Mouse (Mus musculus): ENCODE data around the gene Arhgap24. TPM values are rescaled to one million over a fixed set of nuclear protein-coding genes. Genes with fewer than 3 reads are reported as not detected.

Gene Arhgap24
- total and polyA plus RNA-seq, 3 experiments, result 34.7 to 51.6 (median 47.9) TPM

- no peak for DNase-seq (ENCODE audit: extremely low read depth)
- H3K4me1 ChIP-seq (ENCODE audit: control insufficient read depth in 1 of 2, insufficient read depth in 2 of 2), result no peaks in the 10 kb centered on the region
- no peaks in the 10 kb centered on the region for H3K27me3 ChIP-seq (replicated peaks)
- dilution Hi-C loops (cut with MboI; ENCODE audit: extremely low pct_ligation_motif_present, extremely low pct_unique_long_range_greater_than_20kb, low sequenced_read_pairs) (no loop called here), in situ Hi-C loops (cut with MboI; ENCODE audit: low pct_ligation_motif_present, low pct_unique_long_range_greater_than_20kb, low sequenced_read_pairs) (no loop called here)
- no peak overlapping the region for H3K27ac ChIP-seq (ENCODE audit: insufficient read depth, low read depth)
- H3K79me2 ChIP-seq (replicated peaks; ENCODE audit: control insufficient read depth, extremely low read depth, insufficient read depth, poor library complexity, severe bottlenecking), result 0 out of 2 replicates have a peak, but pooled peaks cover 2% of the 10 kb centered on the region
- no peak overlapping the region for H3K4me3 ChIP-seq (replicated peaks in 1 of 3; ENCODE audit: low read depth in 2 of 3, low read length in 2 of 3, poor library complexity in 1 of 3)
- no peak overlapping the region for H3K9ac ChIP-seq (ENCODE audit: insufficient read depth, low read depth)
- H3K4me2 ChIP-seq (ENCODE audit: insufficient read depth, low read depth, poor library complexity, severe bottlenecking), result no peak overlapping the region
- no peaks in the 10 kb centered on the region for H3K9me3 ChIP-seq (replicated peaks; ENCODE audit: low read length)
- peaks cover 0 to 85% of the 10 kb centered on the region in 2 experiments for H3K36me3 ChIP-seq (replicated peaks in 1 of 2; ENCODE audit: control insufficient read depth in 1 of 2, insufficient read depth in 1 of 2, low read length in 1 of 2)
- TF ChIP-seq TBP (conservative IDR thresholded peaks at IDR 0.05; ENCODE audit: low read depth, low read length) (no peak), MAX (IDR thresholded peaks at IDR 0.05; ENCODE audit: low read length) (no peak), CTCF (conservative IDR thresholded peaks at IDR 0.05 in 1 of 2, IDR thresholded peaks at IDR 0.05 in 1 of 2; ENCODE audit: low read depth in 2 of 2, low read length in 2 of 2) (no peak), ZMIZ1 (IDR thresholded peaks at IDR 0.05; ENCODE audit: low read depth, low read length) (no peak), JUN (IDR thresholded peaks at IDR 0.05; ENCODE audit: insufficient read depth, low read depth, low read length) (no peak), NELFE (IDR thresholded peaks at IDR 0.05; ENCODE audit: low read depth, low read length) (no peak), E2F4 (IDR thresholded peaks at IDR 0.05; ENCODE audit: insufficient replicate concordance, low read depth, low read length) (no peak), ZKSCAN1 (IDR thresholded peaks at IDR 0.05; ENCODE audit: borderline replicate concordance, low read depth, low read length) (no peak), SIN3A (IDR thresholded peaks at IDR 0.05; ENCODE audit: low read length) (no peak), KAT2A (IDR thresholded peaks at IDR 0.05; ENCODE audit: insufficient replicate concordance, low read length) (no peak)
Observed at GRCm38 (mm10) chr5:102591422-102591821, 110.2 kb downstream of the Arhgap24 start.

- dilution Hi-C loops (cut with MboI; ENCODE audit: extremely low pct_ligation_motif_present, extremely low pct_unique_long_range_greater_than_20kb, low sequenced_read_pairs), result no loop called here
- Histone ChIP-seq H3K27me3 (replicated peaks) (no peaks in the 10 kb centered on the region), H3K9ac (ENCODE audit: insufficient read depth, low read depth) (no peak overlapping the region), H3K9me3 (replicated peaks; ENCODE audit: low read length) (no peaks in the 10 kb centered on the region), H3K79me2 (replicated peaks; ENCODE audit: control insufficient read depth, extremely low read depth, insufficient read depth, poor library complexity, severe bottlenecking) (0 out of 2 replicates have a peak, but pooled peaks cover 2% of the 10 kb centered on the region), H3K4me1 (ENCODE audit: control insufficient read depth in 1 of 2, insufficient read depth in 2 of 2) (no peaks in the 10 kb centered on the region), H3K36me3 (replicated peaks in 1 of 2; ENCODE audit: control insufficient read depth in 1 of 2, insufficient read depth in 1 of 2, low read length in 1 of 2) (peaks cover 0 to 81% of the 10 kb centered on the region in 2 experiments), H3K4me2 (ENCODE audit: insufficient read depth, low read depth, poor library complexity, severe bottlenecking) (no peak overlapping the region), H3K27ac (ENCODE audit: insufficient read depth, low read depth) (no peak overlapping the region), H3K4me3 (replicated peaks in 1 of 3; ENCODE audit: low read depth in 2 of 3, low read length in 2 of 3, poor library complexity in 1 of 3) (no peak overlapping the region)
- in situ Hi-C loops (cut with MboI; ENCODE audit: low pct_ligation_motif_present, low pct_unique_long_range_greater_than_20kb, low sequenced_read_pairs), result no loop called here
- DNase-seq (ENCODE audit: extremely low read depth), result no peak
- TF ChIP-seq MXI1 (IDR thresholded peaks at IDR 0.05; ENCODE audit: low read depth, low read length) (no peak), BHLHE40 (IDR thresholded peaks at IDR 0.05; ENCODE audit: low read depth, low read length) (no peak)
Observed at GRCm38 (mm10) chr5:102593058-102593457, 111.9 kb downstream of the Arhgap24 start.

GRCm38 (mm10) chr5:102599102-102599501 is 117.9 kb downstream of the Arhgap24 start:
- no peak overlapping the region for H3K9ac ChIP-seq (ENCODE audit: insufficient read depth, low read depth)
- peaks cover 0 to 34% of the 10 kb centered on the region in 2 experiments for H3K36me3 ChIP-seq (replicated peaks in 1 of 2; ENCODE audit: control insufficient read depth in 1 of 2, insufficient read depth in 1 of 2, low read length in 1 of 2)
- in situ Hi-C loops (cut with MboI; ENCODE audit: low pct_ligation_motif_present, low pct_unique_long_range_greater_than_20kb, low sequenced_read_pairs), result no loop called here
- H3K27me3 ChIP-seq (replicated peaks), result no peaks in the 10 kb centered on the region
- H3K27ac ChIP-seq (ENCODE audit: insufficient read depth, low read depth), result no peak overlapping the region
- no peak overlapping the region for H3K4me2 ChIP-seq (ENCODE audit: insufficient read depth, low read depth, poor library complexity, severe bottlenecking)
- no peaks in the 10 kb centered on the region for H3K4me1 ChIP-seq (ENCODE audit: control insufficient read depth in 1 of 2, insufficient read depth in 2 of 2)
- dilution Hi-C loops (cut with MboI; ENCODE audit: extremely low pct_ligation_motif_present, extremely low pct_unique_long_range_greater_than_20kb, low sequenced_read_pairs), result no loop called here
- DNase-seq (ENCODE audit: extremely low read depth), result no peak
- H3K9me3 ChIP-seq (replicated peaks; ENCODE audit: low read length), result no peaks in the 10 kb centered on the region
- TF ChIP-seq CHD1 (IDR thresholded peaks at IDR 0.05; ENCODE audit: low read depth, low read length) (no peak), SIN3A (IDR thresholded peaks at IDR 0.05; ENCODE audit: low read length) (no peak), UBTF (IDR thresholded peaks at IDR 0.05; ENCODE audit: low read depth, low read length) (no peak)
- no peaks in the 10 kb centered on the region for H3K79me2 ChIP-seq (replicated peaks; ENCODE audit: control insufficient read depth, extremely low read depth, insufficient read depth, poor library complexity, severe bottlenecking)
- no peak overlapping the region for H3K4me3 ChIP-seq (replicated peaks in 1 of 3; ENCODE audit: low read depth in 2 of 3, low read length in 2 of 3, poor library complexity in 1 of 3)
